Mouse (Mus musculus): ENCODE measurements at regions not wholly inside any gene's neighbourhood (a gene's known extent, or its start where the extent isn't known, plus 50 kb on each side); places are given as distances from the start of the nearest gene placed in this dataset.
"Not testable (repeated sequence)": the region's sequence is repeated elsewhere in the genome, so short reads cannot be mapped to it uniquely, and the experiment has no call there.

DNA sequence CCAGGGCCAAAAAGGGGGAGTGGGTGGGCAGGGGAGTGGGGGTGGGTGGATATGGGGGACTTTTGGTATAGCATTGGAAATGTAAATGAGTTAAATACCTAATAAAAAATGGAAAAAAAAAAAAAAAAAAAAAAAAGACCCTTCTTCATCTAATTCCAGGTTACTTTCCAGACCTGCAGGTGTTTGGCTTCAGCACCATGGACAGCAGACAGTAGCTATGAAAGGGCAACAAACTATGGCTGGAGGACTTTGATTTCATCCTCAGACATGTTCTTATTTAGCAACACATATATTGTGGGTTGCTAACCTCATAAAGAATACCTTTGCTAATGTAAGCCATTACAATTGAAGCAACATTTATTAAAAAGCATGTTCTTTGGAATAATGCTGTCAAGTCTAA, 342.0 kb upstream of the Klhl29 start:
- H3K4me1 ChIP-seq (ENCODE audit: control insufficient read depth, insufficient read depth, low read length); H3K4me2 ChIP-seq (ENCODE audit: low read depth, low read length); H3K27ac ChIP-seq (ENCODE audit: low read length); ATAC-seq (replicated peaks; ENCODE audit: extremely low read depth, insufficient read depth, low FRiP score); H3K36me3 ChIP-seq (ENCODE audit: control insufficient read depth, insufficient read depth); H3K9me3 ChIP-seq (replicated peaks; ENCODE audit: control insufficient read depth, low read length); H3K4me3 ChIP-seq (ENCODE audit: low read length); H3K9ac ChIP-seq (ENCODE audit: low read length); H3K27me3 ChIP-seq (ENCODE audit: control insufficient read depth, insufficient read depth, low read length): not testable (repeated sequence)

DNA sequence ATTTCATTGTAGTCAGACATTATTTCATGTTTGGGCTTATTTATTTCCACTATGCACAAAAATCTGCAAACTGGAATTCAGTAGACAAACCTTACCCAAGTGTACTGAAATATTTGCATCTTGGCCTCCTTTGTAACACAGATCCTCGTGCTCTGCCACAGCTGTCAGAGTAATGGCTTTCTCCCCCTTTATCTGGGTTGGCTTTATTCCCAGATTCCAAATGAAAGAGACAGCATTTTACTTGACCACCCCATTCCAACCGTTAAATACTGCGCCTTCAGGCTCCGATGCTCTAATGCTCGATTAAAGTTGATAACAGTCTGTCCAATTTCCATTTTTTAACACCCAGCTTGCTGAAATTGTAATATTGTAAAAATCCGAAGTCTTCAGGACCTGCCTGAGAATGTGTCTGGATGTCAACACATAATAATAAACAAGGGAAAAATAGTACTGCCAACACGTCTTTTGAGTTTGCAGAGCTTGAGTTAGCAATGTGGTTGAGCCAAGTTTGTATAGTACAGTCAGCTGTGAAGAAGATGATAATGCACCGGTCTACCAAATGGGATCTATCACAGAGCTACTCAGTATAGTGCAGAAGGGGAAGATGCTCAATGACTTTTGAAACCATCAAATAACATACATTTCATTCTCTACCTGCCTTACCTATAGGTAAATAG, 323.4 kb upstream of the Klhl29 start:
- Histone ChIP-seq H3K9ac (ENCODE audit: low read length) (no peak overlapping the region), H3K27ac (ENCODE audit: low read length) (no peak overlapping the region), H3K36me3 (ENCODE audit: control insufficient read depth, insufficient read depth) (no peaks in the 10 kb centered on the region), H3K4me2 (ENCODE audit: low read depth, low read length) (no peak overlapping the region), H3K27me3 (ENCODE audit: control insufficient read depth, insufficient read depth, low read length) (no peaks in the 10 kb centered on the region), H3K9me3 (replicated peaks; ENCODE audit: control insufficient read depth, low read length) (no peaks in the 10 kb centered on the region), H3K4me1 (ENCODE audit: control insufficient read depth, insufficient read depth, low read length) (no peaks in the 10 kb centered on the region), H3K4me3 (ENCODE audit: low read length) (no peak overlapping the region)
- WGBS, result 49% methylated on average over 8 of the region's 8 CpGs
- ATAC-seq (replicated peaks; ENCODE audit: extremely low read depth, insufficient read depth, low FRiP score), result no peak

DNA sequence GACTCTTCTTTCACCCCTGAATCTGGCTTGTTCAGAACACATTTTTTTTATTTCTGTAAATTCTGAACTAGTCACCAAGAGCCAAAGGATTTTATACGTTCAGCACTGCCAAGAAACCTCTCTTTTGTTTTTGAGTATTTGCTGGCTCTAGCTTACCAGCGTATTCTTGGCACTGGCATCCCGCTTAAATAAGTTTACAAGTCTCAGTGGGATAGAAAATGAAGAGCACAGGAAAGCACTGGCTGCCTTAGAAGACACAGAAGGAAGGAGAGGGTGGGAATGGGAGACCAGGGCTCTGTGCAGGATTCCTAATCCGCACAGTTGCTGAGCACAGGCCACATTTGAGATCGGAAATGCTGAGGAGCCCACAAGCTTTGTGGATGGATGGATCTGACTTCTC, 306.7 kb upstream of the Klhl29 start:
- ATAC-seq (replicated peaks; ENCODE audit: extremely low read depth, insufficient read depth, low FRiP score), result no peak
- no peaks in the 10 kb centered on the region for H3K27me3 ChIP-seq (ENCODE audit: control insufficient read depth, insufficient read depth, low read length)
- H3K4me3 ChIP-seq (ENCODE audit: low read length), result no peak overlapping the region
- no peak overlapping the region for H3K4me2 ChIP-seq (ENCODE audit: low read depth, low read length)
- 73% methylated on average over 5 of the region's 5 CpGs for WGBS
- no peak overlapping the region for H3K27ac ChIP-seq (ENCODE audit: low read length)
- H3K9me3 ChIP-seq (replicated peaks; ENCODE audit: control insufficient read depth, low read length), result no peaks in the 10 kb centered on the region
- no peak overlapping the region for H3K9ac ChIP-seq (ENCODE audit: low read length)
- no peaks in the 10 kb centered on the region for H3K4me1 ChIP-seq (ENCODE audit: control insufficient read depth, insufficient read depth, low read length)
- no peaks in the 10 kb centered on the region for H3K36me3 ChIP-seq (ENCODE audit: control insufficient read depth, insufficient read depth)

DNA sequence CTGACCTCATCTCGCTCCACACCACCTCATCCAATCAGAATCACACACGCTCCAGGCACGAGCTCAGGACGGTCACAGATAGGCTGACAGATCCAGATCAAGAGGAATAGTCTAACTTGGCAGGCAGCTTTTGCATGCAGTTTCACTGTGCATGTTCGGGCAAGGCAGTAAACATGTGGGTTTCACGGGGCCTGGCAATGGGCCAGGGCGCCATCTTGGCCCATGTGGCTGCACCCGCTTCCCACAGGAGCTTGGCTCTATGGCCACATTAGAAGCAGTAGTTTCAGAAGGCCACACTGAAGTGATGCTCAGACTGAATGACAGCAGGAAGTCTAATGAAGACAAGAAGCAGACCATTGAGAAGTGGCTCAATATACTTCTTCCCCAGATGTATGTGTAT, 302.6 kb upstream of the Klhl29 start:
- 83% methylated on average over 8 of the region's 8 CpGs for WGBS
- not testable (repeated sequence) for H3K36me3 ChIP-seq (ENCODE audit: control insufficient read depth, insufficient read depth); H3K4me3 ChIP-seq (ENCODE audit: low read length); H3K27ac ChIP-seq (ENCODE audit: low read length); H3K9me3 ChIP-seq (replicated peaks; ENCODE audit: control insufficient read depth, low read length); H3K4me2 ChIP-seq (ENCODE audit: low read depth, low read length); H3K27me3 ChIP-seq (ENCODE audit: control insufficient read depth, insufficient read depth, low read length); H3K4me1 ChIP-seq (ENCODE audit: control insufficient read depth, insufficient read depth, low read length); H3K9ac ChIP-seq (ENCODE audit: low read length); ATAC-seq (replicated peaks; ENCODE audit: extremely low read depth, insufficient read depth, low FRiP score)

DNA sequence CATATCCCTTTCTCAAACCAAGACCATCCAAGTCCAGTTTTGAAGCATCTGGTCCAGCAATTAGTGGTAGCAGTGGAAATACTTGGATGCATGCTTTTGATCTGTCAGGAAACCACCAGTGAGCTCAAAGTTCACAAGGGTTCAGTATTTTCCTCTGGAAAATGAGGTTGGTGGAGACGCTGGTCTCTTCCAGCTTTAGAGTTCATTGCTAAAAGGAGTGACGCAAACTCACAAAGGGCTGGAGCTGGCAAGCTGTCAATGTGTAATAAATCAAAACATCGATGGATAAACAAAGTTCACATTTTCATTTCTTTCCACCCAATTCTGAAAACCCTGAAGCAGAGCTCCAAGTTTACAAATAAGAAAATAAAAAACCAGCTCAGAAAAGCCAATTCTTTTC, 293.0 kb upstream of the Klhl29 start:
- Histone ChIP-seq H3K4me3 (ENCODE audit: low read length) (no peak overlapping the region), H3K27me3 (ENCODE audit: control insufficient read depth, insufficient read depth, low read length) (no peaks in the 10 kb centered on the region), H3K4me1 (ENCODE audit: control insufficient read depth, insufficient read depth, low read length) (no peaks in the 10 kb centered on the region), H3K9ac (ENCODE audit: low read length) (no peak overlapping the region), H3K27ac (ENCODE audit: low read length) (no peak overlapping the region), H3K4me2 (ENCODE audit: low read depth, low read length) (no peak overlapping the region), H3K36me3 (ENCODE audit: control insufficient read depth, insufficient read depth) (no peaks in the 10 kb centered on the region), H3K9me3 (replicated peaks; ENCODE audit: control insufficient read depth, low read length) (no peaks in the 10 kb centered on the region)
- no peak for ATAC-seq (replicated peaks; ENCODE audit: extremely low read depth, insufficient read depth, low FRiP score)
- WGBS, result 68% methylated on average over 3 of the region's 3 CpGs

DNA sequence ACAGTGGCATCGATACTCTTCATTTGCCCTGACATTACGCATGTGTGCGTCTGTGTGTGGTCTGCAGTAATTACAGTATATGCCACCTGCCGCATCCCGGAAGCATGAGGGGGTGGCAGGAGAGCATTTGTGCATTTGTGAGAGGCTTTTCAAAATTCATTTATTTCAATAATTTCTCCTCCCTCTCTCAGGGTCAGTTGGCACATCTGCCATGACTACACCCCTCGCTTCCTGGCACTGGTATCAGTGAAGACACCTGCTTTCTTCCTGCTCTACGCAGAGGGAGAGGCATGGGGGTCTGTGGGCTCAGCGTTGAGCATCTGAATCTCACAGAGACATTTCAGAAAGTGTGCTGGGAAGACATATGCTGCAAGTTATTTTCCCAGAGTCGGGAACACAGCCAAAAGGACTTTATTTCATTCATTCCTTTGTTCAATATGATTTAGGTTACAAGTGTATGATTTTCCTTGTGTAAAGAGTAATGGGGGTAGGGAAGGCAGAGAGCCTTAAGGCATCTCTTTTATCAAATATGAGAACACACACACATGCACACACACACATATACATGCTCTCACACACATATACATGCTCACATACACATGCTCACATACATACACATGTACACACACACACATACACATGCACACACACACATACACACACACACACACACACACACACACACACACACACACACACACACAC, 262.2 kb upstream of the Klhl29 start:
- H3K4me3 ChIP-seq (ENCODE audit: low read length), result no peak overlapping the region
- no peak overlapping the region for H3K9ac ChIP-seq (ENCODE audit: low read length)
- no peaks in the 10 kb centered on the region for H3K27me3 ChIP-seq (ENCODE audit: control insufficient read depth, insufficient read depth, low read length)
- no peaks in the 10 kb centered on the region for H3K36me3 ChIP-seq (ENCODE audit: control insufficient read depth, insufficient read depth)
- ATAC-seq (replicated peaks; ENCODE audit: extremely low read depth, insufficient read depth, low FRiP score), result no peak
- no peaks in the 10 kb centered on the region for H3K4me1 ChIP-seq (ENCODE audit: control insufficient read depth, insufficient read depth, low read length)
- H3K4me2 ChIP-seq (ENCODE audit: low read depth, low read length), result no peak overlapping the region
- H3K27ac ChIP-seq (ENCODE audit: low read length), result no peak overlapping the region
- H3K9me3 ChIP-seq (replicated peaks; ENCODE audit: control insufficient read depth, low read length), result no peaks in the 10 kb centered on the region
- WGBS, result 80% methylated on average over 9 of the region's 9 CpGs

DNA sequence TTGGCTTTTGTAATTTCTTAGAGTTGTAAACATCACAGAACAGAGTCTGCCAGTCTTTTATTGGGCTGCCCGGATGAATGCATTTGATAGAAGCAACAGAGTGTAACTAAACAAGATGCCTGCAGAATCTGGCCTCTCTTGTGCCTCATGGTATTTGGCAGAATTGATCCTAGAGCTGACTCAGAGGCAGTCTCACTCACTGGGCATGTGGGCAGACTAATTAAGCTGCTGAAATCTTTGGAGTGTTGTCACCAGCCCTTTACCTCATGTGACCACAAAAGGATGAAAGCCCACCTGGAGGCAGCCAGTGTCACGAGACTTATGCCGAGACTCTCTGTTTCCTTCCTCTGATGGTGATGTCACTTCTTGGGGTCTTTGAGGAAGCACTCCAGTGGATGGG, 258.5 kb upstream of the Klhl29 start:
- H3K27ac ChIP-seq (ENCODE audit: low read length), result no peak overlapping the region
- H3K9ac ChIP-seq (ENCODE audit: low read length), result no peak overlapping the region
- H3K27me3 ChIP-seq (ENCODE audit: control insufficient read depth, insufficient read depth, low read length), result no peaks in the 10 kb centered on the region
- no peak overlapping the region for H3K4me3 ChIP-seq (ENCODE audit: low read length)
- H3K4me1 ChIP-seq (ENCODE audit: control insufficient read depth, insufficient read depth, low read length), result no peaks in the 10 kb centered on the region
- H3K4me2 ChIP-seq (ENCODE audit: low read depth, low read length), result no peak overlapping the region
- no peaks in the 10 kb centered on the region for H3K9me3 ChIP-seq (replicated peaks; ENCODE audit: control insufficient read depth, low read length)
- no peaks in the 10 kb centered on the region for H3K36me3 ChIP-seq (ENCODE audit: control insufficient read depth, insufficient read depth)
- WGBS, result 70% methylated on average over 3 of the region's 3 CpGs
- no peak for ATAC-seq (replicated peaks; ENCODE audit: extremely low read depth, insufficient read depth, low FRiP score)

DNA sequence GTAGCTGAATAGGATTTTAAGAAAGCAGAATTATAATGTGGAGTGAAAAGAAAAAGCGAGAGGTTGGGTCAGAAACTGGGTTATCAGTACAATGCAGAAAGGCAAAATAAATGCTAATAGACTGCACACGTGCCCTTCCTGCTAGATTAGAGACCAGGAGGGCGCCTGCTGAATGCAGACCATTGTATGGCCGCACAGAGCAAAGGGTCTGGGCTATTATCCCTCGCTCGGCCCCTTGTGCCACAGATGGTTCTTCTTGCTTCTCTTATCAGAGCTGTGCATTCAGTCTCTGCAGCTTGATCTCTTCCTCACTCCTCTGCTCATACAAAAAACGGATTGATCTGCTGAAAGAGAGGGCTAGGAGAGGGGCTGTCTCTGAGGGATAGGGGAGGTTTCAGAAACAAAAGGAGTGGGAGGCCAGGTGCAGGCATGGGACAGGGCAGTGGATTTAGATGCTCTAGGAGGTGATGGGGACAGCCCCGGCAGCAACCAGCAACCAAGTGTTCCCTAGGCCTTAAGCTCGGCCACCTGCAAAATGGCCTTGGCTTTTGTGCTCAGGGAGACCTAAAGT, 225.7 kb upstream of the Klhl29 start:
- WGBS, result 61% methylated on average over 9 of the region's 9 CpGs
- ATAC-seq (replicated peaks; ENCODE audit: extremely low read depth, insufficient read depth, low FRiP score), result no peak

DNA sequence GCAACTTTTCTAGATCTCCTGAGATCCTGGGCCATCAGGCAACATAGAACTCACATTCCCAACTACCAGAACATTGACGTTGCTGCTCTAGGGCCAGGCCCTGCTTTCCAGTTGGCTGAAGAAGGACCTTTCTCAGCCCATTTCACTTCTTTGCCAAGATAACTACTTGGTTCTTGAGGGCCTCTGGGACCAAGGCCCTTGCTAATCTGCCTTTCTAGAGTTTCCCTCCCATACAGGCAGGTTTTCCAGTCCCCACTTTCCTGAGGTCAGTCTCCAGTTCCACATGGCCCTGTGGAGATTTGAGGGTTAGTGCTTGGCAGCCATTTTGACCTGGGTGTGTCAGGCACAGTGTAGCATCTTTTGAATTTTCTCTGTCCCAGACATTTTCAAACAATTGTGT, 223.9 kb upstream of the Klhl29 start:
- Histone ChIP-seq H3K9me3 (replicated peaks; ENCODE audit: control insufficient read depth, low read length) (no peaks in the 10 kb centered on the region), H3K27ac (ENCODE audit: low read length) (no peak overlapping the region), H3K36me3 (ENCODE audit: control insufficient read depth, insufficient read depth) (no peaks in the 10 kb centered on the region), H3K4me2 (ENCODE audit: low read depth, low read length) (no peak overlapping the region), H3K27me3 (ENCODE audit: control insufficient read depth, insufficient read depth, low read length) (no peaks in the 10 kb centered on the region), H3K4me3 (ENCODE audit: low read length) (no peak overlapping the region), H3K4me1 (ENCODE audit: control insufficient read depth, insufficient read depth, low read length) (no peaks in the 10 kb centered on the region), H3K9ac (ENCODE audit: low read length) (no peak overlapping the region)
- no peak for ATAC-seq (replicated peaks; ENCODE audit: extremely low read depth, insufficient read depth, low FRiP score)
- WGBS, result 91% methylated on average over 1 of the region's 1 CpGs

More for the DNA sequence above, 225.7 kb upstream of the Klhl29 start:
- H3K9ac ChIP-seq (ENCODE audit: low read length), result no peak overlapping the region
- no peak overlapping the region for H3K27ac ChIP-seq (ENCODE audit: low read length)
- H3K27me3 ChIP-seq (ENCODE audit: control insufficient read depth, insufficient read depth, low read length), result no peaks in the 10 kb centered on the region
- H3K9me3 ChIP-seq (replicated peaks; ENCODE audit: control insufficient read depth, low read length), result no peaks in the 10 kb centered on the region
- no peak overlapping the region for H3K4me3 ChIP-seq (ENCODE audit: low read length)
- no peaks in the 10 kb centered on the region for H3K4me1 ChIP-seq (ENCODE audit: control insufficient read depth, insufficient read depth, low read length)
- no peaks in the 10 kb centered on the region for H3K36me3 ChIP-seq (ENCODE audit: control insufficient read depth, insufficient read depth)
- H3K4me2 ChIP-seq (ENCODE audit: low read depth, low read length), result no peak overlapping the region
